Mouse (Mus musculus) testis, adult 2 months (tissue): ENCODE results near the gene Ago1. TPM values are rescaled to one million over a fixed set of nuclear protein-coding genes. Genes with fewer than 3 reads are reported as not detected.

Source experiments
- H3K27ac ChIP-seq: fragments of 200-500 bp; 2 replicates; pipeline ENCODE4 v1.5.1; 2012; ENCODE audit warnings: low read depth, low read length; ENCODE audit not compliant: control insufficient read depth, insufficient read depth
- H3K27me3 ChIP-seq: fragments of 200-500 bp; 2 replicates; pipeline ENCODE4 v1.6.1; 2012; ENCODE audit warnings: mild to moderate bottlenecking, low read length, moderate library complexity; ENCODE audit not compliant: control insufficient read depth, insufficient read depth
- H3K36me3 ChIP-seq: fragments of 200-500 bp; 2 replicates; pipeline ENCODE4 v1.6.1; 2012; ENCODE audit warnings: mild to moderate bottlenecking, low read length; ENCODE audit not compliant: control insufficient read depth, insufficient read depth
- H3K4me1 ChIP-seq: fragments of 200-500 bp; 2 replicates; pipeline ENCODE4 v1.6.1; 2012; ENCODE audit warnings: low read length; ENCODE audit not compliant: control insufficient read depth, insufficient read depth
- H3K4me3 ChIP-seq: fragments of 200-500 bp; 2 replicates; pipeline ENCODE4 v1.5.1; 2012; ENCODE audit warnings: low read depth, mild to moderate bottlenecking, low read length, moderate library complexity, mixed read lengths; ENCODE audit not compliant: control insufficient read depth
- CTCF ChIP-seq: fragments of 200-500 bp; IDR thresholded peaks from 2 replicates; pipeline ENCODE4 v1.5.1; 2012; ENCODE audit warnings: low read depth, mild to moderate bottlenecking, inconsistent platforms, low read length, moderate library complexity; ENCODE audit not compliant: control insufficient read depth, insufficient read depth, insufficient replicate concordance
- POLR2A ChIP-seq: fragments of 200-500 bp; IDR thresholded peaks from 2 replicates; pipeline ENCODE4 v1.6.1; 2012; ENCODE audit warnings: low read depth, mild to moderate bottlenecking, inconsistent platforms, low read length, moderate library complexity; ENCODE audit not compliant: control insufficient read depth
- polyA plus RNA-seq: library from polyadenylated mRNA; depleted of rRNA; stranded (reverse); fragments of >200 nt; gene quantifications from 2 replicates; pipeline ENCODE4 v1.2.3, GENCODE M21; 2012

Gene Ago1
- polyA plus RNA-seq, 1 experiment = 3.6 TPM

GRCm38 (mm10) chr4:126473031-126473430 is 4.6 kb upstream of the Ago1 start:
- Histone ChIP-seq H3K27me3 (no peaks in the 10 kb centered on the region), H3K4me1 (peaks cover 5% of the 10 kb centered on the region), H3K36me3 (no peaks in the 10 kb centered on the region), H3K4me3 (no peak overlapping the region), H3K27ac (no peak overlapping the region)
- TF ChIP-seq CTCF (no peak), POLR2A (no peak)

- H3K36me3 ChIP-seq = no peaks in the 10 kb centered on the region
- TF ChIP-seq CTCF = no peak
- TF ChIP-seq POLR2A = no peak
- no peak overlapping the region for H3K4me3 ChIP-seq
- H3K4me1 ChIP-seq = peaks cover 13% of the 10 kb centered on the region
- no peak overlapping the region for H3K27ac ChIP-seq
- H3K27me3 ChIP-seq = no peaks in the 10 kb centered on the region
Observed at GRCm38 (mm10) chr4:126469334-126469733, 951 bp upstream of the Ago1 start.

GRCm38 (mm10) chr4:126468925-126469324 is 542 bp upstream of the Ago1 start:
- Histone ChIP-seq H3K27me3 (no peaks in the 10 kb centered on the region), H3K27ac (no peak overlapping the region), H3K36me3 (no peaks in the 10 kb centered on the region), H3K4me3 (peak overlapping the region; percentile 81), H3K4me1 (peaks cover 13% of the 10 kb centered on the region)
- TF ChIP-seq CTCF (0 out of 2 replicates have a peak, but pooled peaks have one; percentile 11), POLR2A (no peak)

- H3K4me1 ChIP-seq = peaks cover 13% of the 10 kb centered on the region
- no peaks in the 10 kb centered on the region for H3K27me3 ChIP-seq
- H3K4me3 ChIP-seq = peak overlapping the region; percentile 81
- H3K36me3 ChIP-seq = no peaks in the 10 kb centered on the region
- no peak for TF ChIP-seq CTCF
- TF ChIP-seq POLR2A = no peak
- H3K27ac ChIP-seq = no peak overlapping the region
Observed at GRCm38 (mm10) chr4:126467721-126468284, 580 bp downstream of the Ago1 start.

- Histone ChIP-seq H3K36me3 (no peaks in the 10 kb centered on the region), H3K27ac (no peak overlapping the region), H3K27me3 (no peaks in the 10 kb centered on the region), H3K4me1 (peaks cover 13% of the 10 kb centered on the region), H3K4me3 (no peak overlapping the region)
- no peak for TF ChIP-seq POLR2A
- TF ChIP-seq CTCF = no peak
Observed at GRCm38 (mm10) chr4:126466251-126466750, 2.1 kb downstream of the Ago1 start.

GRCm38 (mm10) chr4:126465843-126466242 is 2.5 kb downstream of the Ago1 start:
- H3K27me3 ChIP-seq = no peaks in the 10 kb centered on the region
- no peaks in the 10 kb centered on the region for H3K36me3 ChIP-seq
- no peak overlapping the region for H3K27ac ChIP-seq
- no peak overlapping the region for H3K4me3 ChIP-seq
- H3K4me1 ChIP-seq = peaks cover 13% of the 10 kb centered on the region
- TF ChIP-seq POLR2A (no peak), CTCF (no peak)

- peaks cover 13% of the 10 kb centered on the region for H3K4me1 ChIP-seq
- no peaks in the 10 kb centered on the region for H3K36me3 ChIP-seq
- no peak overlapping the region; the same call in 1 of the 2 replicates for H3K4me3 ChIP-seq
- H3K27me3 ChIP-seq = no peaks in the 10 kb centered on the region
- H3K27ac ChIP-seq = no peak overlapping the region
- TF ChIP-seq CTCF (no peak), POLR2A (no peak)
Observed at GRCm38 (mm10) chr4:126464892-126465235, 3.5 kb downstream of the Ago1 start.
